Mouse (Mus musculus) CD8-positive naive resting alpha-beta T cell, adult 57 days (primary cell): Measurements from ENCODE around the gene Hs3st3b1. TPM values are rescaled to one million over a fixed set of nuclear protein-coding genes. Genes with fewer than 3 reads are reported as not detected.

ENCODE experiments used
- total RNA-seq: library from RNA; stranded (reverse); gene quantifications from one replicate; pipeline ENCODE4 v1.2.4, GENCODE M21; 2023

Hs3st3b1 gene
- 26.9 TPM for total RNA-seq

DNA sequence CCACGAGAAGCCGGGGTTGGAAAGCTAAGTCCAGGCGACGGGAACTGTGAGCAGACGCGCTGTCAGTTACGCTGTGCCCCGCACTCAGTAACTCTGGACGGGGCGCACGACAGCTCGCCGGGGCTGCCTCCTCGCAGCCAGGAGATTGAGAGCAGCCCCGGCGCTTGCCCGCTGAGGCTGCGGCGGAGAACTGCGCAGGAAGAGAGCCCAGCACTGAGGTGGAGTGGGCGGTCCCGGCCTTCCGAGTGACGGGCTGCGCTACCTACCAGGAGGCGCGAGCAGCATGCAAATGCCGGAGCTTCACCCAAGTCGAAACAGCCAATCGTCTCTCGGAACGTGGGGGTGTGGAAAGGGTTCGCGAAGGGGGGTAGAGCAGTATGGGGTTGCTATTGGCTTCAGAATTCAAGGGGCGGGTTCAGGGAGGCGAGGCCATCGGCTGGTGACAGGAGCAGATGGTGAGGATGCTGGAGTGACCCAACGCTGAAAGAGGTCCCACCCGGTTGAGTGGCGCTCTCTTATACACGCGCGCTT is at the start of gene Hs3st3b1:
Hs3st3b1 (minus strand) TSS at position 200 of the 531 bp plus-strand sequence.

Other genes starting within 250 kb of the Hs3st3b1 start
- 30.0 TPM for gene Cox10, start 157.2 kb upstream of the Hs3st3b1 start, total RNA-seq